Mouse (Mus musculus): ENCODE measurements around the gene Rreb1. TPM values are rescaled to one million over a fixed set of nuclear protein-coding genes. Genes with fewer than 3 reads are reported as not detected.

Rreb1 gene
- polyA plus RNA-seq (2016; fragmentation: Nextera tagmentation; extraction: Ambion mirVana), result 4.5 and 4.8 TPM in 2 replicates

GRCm38 (mm10) chr13:37778147-37778593, at the start of gene Rreb1:
Gene Rreb1, plus strand, starts transcription at chr13:37778400.
- WGBS, result under 1% methylated on average over 34 of the region's 37 CpGs
- H3K27ac ChIP-seq (replicated peaks), result peak within 1 kb of the TSS; percentile 80
- no peaks in the 10 kb centered on the region for H3K9me3 ChIP-seq (replicated peaks)
- H3K27me3 ChIP-seq (ENCODE audit: low read depth, poor library complexity, severe bottlenecking), result peaks cover 54% of the 10 kb centered on the region
- H3K4me3 ChIP-seq, result peak within 1 kb of the TSS; percentile 78
- DNase-seq (ENCODE audit: low spot score), result peak; percentile 63
- H3K36me3 ChIP-seq, result no peaks in the 10 kb centered on the region
- H3K4me1 ChIP-seq, result peaks cover 22% of the 10 kb centered on the region

DNA sequence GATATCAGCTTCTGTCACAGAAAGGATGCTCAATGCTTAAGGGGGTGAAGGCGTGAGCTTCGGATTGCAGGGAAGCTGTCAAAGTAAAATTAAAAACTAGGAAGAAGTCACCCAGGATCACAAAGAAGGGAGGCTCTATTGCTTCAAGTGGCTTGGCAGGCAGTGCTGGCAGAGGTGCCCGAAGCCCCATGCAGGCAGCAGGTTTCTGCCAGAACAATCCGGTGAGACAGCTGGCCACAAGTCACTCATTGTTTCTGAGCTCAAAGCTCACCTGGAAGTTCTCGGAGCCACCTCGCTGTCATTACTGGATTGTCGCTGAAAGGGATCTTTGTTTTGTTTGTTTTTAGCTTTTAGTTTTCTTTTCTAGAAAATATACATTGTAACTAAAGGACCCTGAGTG, 49.6 kb upstream of the Rreb1 start:
- no peak overlapping the region for H3K27ac ChIP-seq (replicated peaks)
- H3K4me1 ChIP-seq, result no peaks in the 10 kb centered on the region
- DNase-seq (ENCODE audit: low spot score), result no peak
- no peak overlapping the region for H3K4me3 ChIP-seq
- no peaks in the 10 kb centered on the region for H3K36me3 ChIP-seq
- H3K27me3 ChIP-seq (ENCODE audit: low read depth, poor library complexity, severe bottlenecking), result no peaks in the 10 kb centered on the region
- no peaks in the 10 kb centered on the region for H3K9me3 ChIP-seq (replicated peaks)
- 91% methylated on average over 7 of the region's 7 CpGs for WGBS

- Histone ChIP-seq H3K4me3 (no peak overlapping the region), H3K9me3 (replicated peaks) (no peaks in the 10 kb centered on the region), H3K27me3 (ENCODE audit: low read depth, poor library complexity, severe bottlenecking) (no peaks in the 10 kb centered on the region), H3K4me1 (no peaks in the 10 kb centered on the region), H3K36me3 (no peaks in the 10 kb centered on the region), H3K27ac (replicated peaks) (no peak overlapping the region)
- DNase-seq (ENCODE audit: low spot score), result no peak
- 85% methylated on average over 12 of the region's 12 CpGs for WGBS
These were observed 46.1 kb upstream of the Rreb1 start for GRCm38 (mm10) chr13:37731914-37732693.

DNA sequence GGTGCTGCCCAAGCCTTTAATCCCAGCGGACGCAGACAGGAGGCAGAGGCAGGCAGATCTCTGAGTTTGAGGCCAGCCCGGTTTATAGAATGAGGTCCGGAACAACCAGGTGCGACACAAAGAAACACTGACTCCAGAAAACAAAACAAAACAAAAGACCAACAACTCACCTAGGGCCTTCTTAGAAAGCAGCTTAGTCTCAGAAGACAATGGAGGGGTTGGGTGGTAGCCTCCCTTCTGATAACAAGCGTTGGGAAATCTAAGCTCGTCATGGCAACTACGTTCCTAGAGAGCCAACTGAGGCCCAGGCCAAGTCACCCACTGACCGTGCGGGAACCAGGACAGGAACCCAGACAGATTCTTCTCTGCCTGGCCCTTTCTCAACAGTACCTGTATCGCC, 43.7 kb upstream of the Rreb1 start:
- no peaks in the 10 kb centered on the region for H3K9me3 ChIP-seq (replicated peaks)

GRCm38 (mm10) chr13:37740111-37740510, 38.1 kb upstream of the Rreb1 start:
- WGBS, result 87% methylated on average over 5 of the region's 5 CpGs
- Histone ChIP-seq H3K9me3 (replicated peaks) (no peaks in the 10 kb centered on the region), H3K27me3 (ENCODE audit: low read depth, poor library complexity, severe bottlenecking) (no peaks in the 10 kb centered on the region), H3K4me1 (no peaks in the 10 kb centered on the region), H3K4me3 (no peak overlapping the region), H3K36me3 (no peaks in the 10 kb centered on the region), H3K27ac (replicated peaks) (no peak overlapping the region)
- DNase-seq (ENCODE audit: low spot score), result no peak

More for the DNA sequence above, 43.7 kb upstream of the Rreb1 start:
- H3K27ac ChIP-seq (replicated peaks), result no peak overlapping the region
- no peaks in the 10 kb centered on the region for H3K4me1 ChIP-seq
- H3K4me3 ChIP-seq, result no peak overlapping the region
- H3K36me3 ChIP-seq, result no peaks in the 10 kb centered on the region
- H3K27me3 ChIP-seq (ENCODE audit: low read depth, poor library complexity, severe bottlenecking), result no peaks in the 10 kb centered on the region
- 90% methylated on average over 11 of the region's 11 CpGs for WGBS
- DNase-seq (ENCODE audit: low spot score), result no peak

GRCm38 (mm10) chr13:37740752-37741151, 37.4 kb upstream of the Rreb1 start:
- Histone ChIP-seq H3K27me3 (ENCODE audit: low read depth, poor library complexity, severe bottlenecking) (no peaks in the 10 kb centered on the region), H3K4me1 (no peaks in the 10 kb centered on the region), H3K27ac (replicated peaks) (no peak overlapping the region), H3K9me3 (replicated peaks) (no peaks in the 10 kb centered on the region), H3K36me3 (no peaks in the 10 kb centered on the region), H3K4me3 (no peak overlapping the region)
- WGBS, result 82% methylated on average over 5 of the region's 5 CpGs
- DNase-seq (ENCODE audit: low spot score), result no peak

DNA sequence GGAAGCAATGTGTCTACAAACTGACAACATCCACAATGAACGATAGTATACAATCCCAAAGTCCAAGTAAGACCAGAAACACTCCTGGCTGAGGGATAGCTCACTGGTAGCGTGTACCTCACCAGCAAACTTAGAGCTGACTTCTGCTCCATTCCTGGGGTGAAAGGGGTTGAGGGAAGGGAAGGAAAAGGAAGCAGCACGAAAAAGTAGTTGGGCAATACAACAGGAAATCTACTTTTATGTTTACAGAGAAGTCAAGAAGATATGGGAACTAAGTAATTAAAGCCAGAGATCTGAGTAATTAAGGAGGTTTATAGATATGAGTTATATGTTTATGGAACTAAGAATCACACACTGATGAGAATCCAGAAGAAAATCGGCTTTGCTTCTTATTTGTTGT, 36.0 kb upstream of the Rreb1 start:
- WGBS, result 82% methylated on average over 4 of the region's 4 CpGs
- H3K4me1 ChIP-seq, result no peaks in the 10 kb centered on the region
- DNase-seq (ENCODE audit: low spot score), result no peak
- H3K9me3 ChIP-seq (replicated peaks), result no peaks in the 10 kb centered on the region
- no peaks in the 10 kb centered on the region for H3K36me3 ChIP-seq
- H3K27me3 ChIP-seq (ENCODE audit: low read depth, poor library complexity, severe bottlenecking), result no peaks in the 10 kb centered on the region
- no peak overlapping the region for H3K27ac ChIP-seq (replicated peaks)
- no peak overlapping the region for H3K4me3 ChIP-seq

DNA sequence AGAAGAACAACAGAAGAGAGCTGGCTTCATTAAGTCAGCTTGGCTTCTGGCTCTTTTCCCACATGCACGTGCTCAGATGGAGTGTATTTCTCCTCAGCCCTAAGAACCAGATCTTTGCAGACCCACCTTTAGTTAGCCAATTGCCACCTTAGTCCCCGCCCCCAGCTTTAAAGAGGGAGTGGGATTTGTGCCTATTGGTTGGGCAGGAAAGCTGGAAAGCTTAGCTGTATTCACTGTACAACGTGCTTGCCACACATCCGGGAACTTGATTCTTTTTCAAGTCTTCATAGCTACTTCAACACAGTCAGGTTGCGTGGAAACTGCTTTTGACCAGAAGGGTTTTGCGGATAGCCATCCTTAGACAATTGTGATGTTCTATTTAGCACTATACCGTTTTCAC, 30.7 kb upstream of the Rreb1 start:
- Histone ChIP-seq H3K27ac (replicated peaks) (no peak overlapping the region), H3K4me3 (no peak overlapping the region), H3K36me3 (no peaks in the 10 kb centered on the region), H3K27me3 (ENCODE audit: low read depth, poor library complexity, severe bottlenecking) (0 out of 2 replicates have a peak, but pooled peaks cover 15% of the 10 kb centered on the region), H3K4me1 (peaks cover 19% of the 10 kb centered on the region), H3K9me3 (replicated peaks) (no peaks in the 10 kb centered on the region)
- DNase-seq (ENCODE audit: low spot score), result no peak
- 76% methylated on average over 7 of the region's 7 CpGs for WGBS

- Histone ChIP-seq H3K9me3 (replicated peaks) (no peaks in the 10 kb centered on the region), H3K27me3 (ENCODE audit: low read depth, poor library complexity, severe bottlenecking) (0 out of 2 replicates have a peak, but pooled peaks cover 15% of the 10 kb centered on the region), H3K4me3 (no peak overlapping the region), H3K27ac (replicated peaks) (peak overlapping the region; percentile 57), H3K36me3 (no peaks in the 10 kb centered on the region), H3K4me1 (peaks cover 19% of the 10 kb centered on the region)
- 12% methylated on average over 3 of the region's 3 CpGs for WGBS
- peak; percentile 41 for DNase-seq (ENCODE audit: low spot score)
These were observed 28.7 kb upstream of the Rreb1 start for GRCm38 (mm10) chr13:37749485-37749884.

DNA sequence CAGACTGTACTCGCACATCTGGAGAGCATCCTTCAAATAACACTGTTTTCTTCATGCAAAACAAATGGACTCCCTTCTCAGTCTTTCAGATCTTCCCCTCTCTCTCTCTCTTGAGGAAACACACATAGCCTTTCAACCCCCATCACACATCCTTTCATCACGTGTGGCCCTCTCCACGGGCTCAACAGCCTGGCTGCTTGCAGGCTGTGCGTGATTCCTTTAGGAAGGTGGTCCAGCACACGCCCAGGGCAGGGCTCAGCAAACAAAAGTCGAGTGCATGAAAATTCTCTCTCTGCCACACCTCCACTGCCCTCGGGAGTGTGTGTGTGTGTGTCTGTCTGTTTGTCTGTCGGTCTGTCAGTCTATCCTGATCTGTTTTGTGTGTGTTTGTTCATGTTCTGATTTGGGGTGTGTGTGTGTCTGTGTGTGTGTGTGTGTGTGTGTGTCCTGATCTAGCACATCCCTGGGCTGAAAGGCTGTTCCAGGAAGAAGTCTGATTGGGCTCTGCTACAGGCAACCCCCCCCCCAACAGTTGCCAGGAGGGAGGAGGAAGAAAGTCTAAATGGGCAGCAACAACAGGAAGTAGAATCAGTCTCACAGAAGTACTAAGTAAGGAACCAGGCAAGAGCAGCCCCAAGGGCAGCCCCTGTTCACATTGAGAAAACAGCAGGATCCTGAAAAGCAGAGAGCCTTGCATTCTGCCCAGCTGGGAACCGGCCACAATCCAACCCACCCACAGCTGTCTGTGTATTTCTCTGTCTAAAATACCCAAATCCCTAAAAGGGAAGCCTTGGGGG, 26.8 kb upstream of the Rreb1 start:
- peaks cover 19% of the 10 kb centered on the region for H3K4me1 ChIP-seq
- H3K27ac ChIP-seq (replicated peaks), result no peak overlapping the region; the same call in 1 of the 2 replicates
- 61% methylated on average over 9 of the region's 9 CpGs for WGBS
- H3K27me3 ChIP-seq (ENCODE audit: low read depth, poor library complexity, severe bottlenecking), result 0 out of 2 replicates have a peak, but pooled peaks cover 15% of the 10 kb centered on the region
- H3K36me3 ChIP-seq, result no peaks in the 10 kb centered on the region
- no peak overlapping the region for H3K4me3 ChIP-seq
- DNase-seq (ENCODE audit: low spot score), result no peak
- H3K9me3 ChIP-seq (replicated peaks), result 0 out of 2 replicates have a peak, but pooled peaks cover 2% of the 10 kb centered on the region

- no peaks in the 10 kb centered on the region for H3K36me3 ChIP-seq
- H3K27me3 ChIP-seq (ENCODE audit: low read depth, poor library complexity, severe bottlenecking), result peaks cover 72% of the 10 kb centered on the region
- H3K4me1 ChIP-seq, result peaks cover 28% of the 10 kb centered on the region
- H3K4me3 ChIP-seq, result no peak overlapping the region
- DNase-seq (ENCODE audit: low spot score), result no peak
- H3K27ac ChIP-seq (replicated peaks), result no peak overlapping the region
- WGBS, result 85% methylated on average over 10 of the region's 10 CpGs
- H3K9me3 ChIP-seq (replicated peaks), result 0 out of 2 replicates have a peak, but pooled peaks cover 2% of the 10 kb centered on the region
These were observed 18.7 kb upstream of the Rreb1 start for GRCm38 (mm10) chr13:37759341-37760012.

DNA sequence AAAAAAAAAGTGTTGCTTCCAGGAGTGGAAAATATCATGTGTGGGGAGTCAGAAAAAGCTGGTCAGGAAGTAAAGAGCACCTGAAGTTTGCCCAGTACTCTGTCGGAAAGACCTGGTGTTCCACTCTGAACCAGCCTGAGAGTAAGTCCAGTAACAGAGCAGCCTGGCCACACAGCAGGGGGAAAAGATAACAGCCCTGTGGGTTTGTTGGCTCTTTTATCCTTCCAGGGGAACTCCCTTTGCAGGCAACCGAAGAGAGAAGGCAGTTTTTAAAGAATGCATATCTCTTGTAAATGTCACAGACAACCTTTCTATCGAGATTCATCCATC, 18.2 kb upstream of the Rreb1 start:
- H3K4me1 ChIP-seq, result peaks cover 28% of the 10 kb centered on the region
- no peak overlapping the region for H3K27ac ChIP-seq (replicated peaks)
- no peak for DNase-seq (ENCODE audit: low spot score)
- no peak overlapping the region for H3K4me3 ChIP-seq
- peaks cover 77% of the 10 kb centered on the region for H3K27me3 ChIP-seq (ENCODE audit: low read depth, poor library complexity, severe bottlenecking)
- WGBS, result 24% methylated on average over 3 of the region's 3 CpGs
- H3K9me3 ChIP-seq (replicated peaks), result no peaks in the 10 kb centered on the region
- H3K36me3 ChIP-seq, result no peaks in the 10 kb centered on the region

Measured in midbrain, embryonic 10.5 days (tissue).